Mouse (Mus musculus) G1E (cell line): ENCODE data around the gene Tomm40.

Experiments used
- CTCF ChIP-seq: IDR thresholded peaks from 2 replicates; pipeline ENCODE4 v1.5.1; 2012; ENCODE audit warnings: low read depth, low read length, inconsistent platforms, mixed read lengths
- GATA1 ChIP-seq: IDR thresholded peaks from 2 replicates; pipeline ENCODE4 v1.6.1; 2012; ENCODE audit warnings: borderline replicate concordance, low read length, inconsistent platforms, mixed read lengths
- GATA2 ChIP-seq: IDR thresholded peaks from 2 replicates; pipeline ENCODE4 v1.6.1; 2012; ENCODE audit warnings: low read depth, low read length, inconsistent platforms, borderline replicate concordance
- POLR2AphosphoS5 ChIP-seq: IDR thresholded peaks from 2 replicates; pipeline ENCODE4 v1.6.1; 2012; ENCODE audit warnings: low read depth, low read length, inconsistent platforms; ENCODE audit not compliant: insufficient replicate concordance
- TAL1 ChIP-seq: conservative IDR thresholded peaks from 2 replicates; pipeline ENCODE4 v1.6.1; 2012; ENCODE audit warnings: low read depth, low read length, inconsistent platforms, mixed read lengths

DNA sequence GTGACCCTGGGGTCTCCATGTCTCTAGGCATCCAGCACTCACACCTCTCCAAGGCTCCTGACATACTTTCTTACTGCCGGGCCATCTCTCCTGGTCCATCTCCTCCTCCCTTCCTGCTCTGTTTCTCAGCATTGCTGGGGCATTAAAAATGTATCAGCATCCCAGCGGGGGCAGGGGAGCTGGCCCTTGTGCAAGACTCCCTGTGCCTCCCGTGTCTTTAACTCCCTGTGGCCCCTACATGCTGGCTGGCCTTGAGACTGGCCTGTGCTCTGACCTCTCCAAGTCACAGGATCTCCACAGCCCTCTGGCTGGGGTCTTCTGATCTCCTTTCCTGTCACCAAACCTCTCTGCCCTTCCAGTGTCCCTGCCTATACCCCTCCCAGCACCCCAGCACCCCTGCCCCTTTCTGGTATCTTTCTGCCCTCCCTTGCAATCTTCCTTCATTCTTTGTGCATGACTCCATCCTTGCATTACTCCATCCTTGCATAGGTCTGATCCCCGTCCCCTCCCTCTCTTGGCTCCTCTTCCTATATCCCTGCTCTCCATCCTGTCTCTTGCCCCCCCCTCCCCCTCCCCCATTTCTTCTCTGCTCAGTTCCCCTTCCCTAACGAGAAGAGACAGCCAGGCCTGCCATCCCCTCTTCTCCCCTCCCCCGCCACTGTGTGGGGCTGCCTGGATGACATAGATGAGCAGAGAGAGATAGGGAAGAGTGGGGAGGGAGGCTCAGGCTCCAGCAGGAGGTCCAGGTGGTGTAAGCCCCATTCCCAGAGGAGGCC, 31.4 kb upstream of the Tomm40 start:
- TF ChIP-seq CTCF: no peak
- TF ChIP-seq GATA2: no peak
- TF ChIP-seq GATA1: no peak
- TF ChIP-seq TAL1: no peak
- TF ChIP-seq POLR2AphosphoS5: no peak
